Mouse (Mus musculus) layer of hippocampus, adult 9-11 months (tissue): Measurements from ENCODE around the gene Prr36.

Experiments
- DNase-seq: peaks from one replicate; pipeline ENCODE4 v3.0.0; 2022

Gene Prr36

DNA sequence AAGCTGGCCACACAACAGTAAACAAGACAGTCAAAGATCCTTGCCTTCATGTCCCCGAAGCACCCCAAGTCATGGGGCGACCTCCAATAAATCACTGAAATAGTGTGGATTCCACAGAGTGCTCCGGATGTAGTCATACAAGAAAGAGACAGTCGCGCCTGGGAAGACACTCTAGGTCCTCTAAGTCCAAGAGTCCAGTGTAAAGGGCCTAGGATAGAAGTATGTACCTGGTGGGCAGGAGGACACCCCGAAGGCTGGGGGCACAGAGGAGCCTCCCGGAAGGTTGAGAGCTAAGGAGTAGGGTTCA is 23.7 kb downstream of the Prr36 start:
- DNase-seq, result no peak

DNA sequence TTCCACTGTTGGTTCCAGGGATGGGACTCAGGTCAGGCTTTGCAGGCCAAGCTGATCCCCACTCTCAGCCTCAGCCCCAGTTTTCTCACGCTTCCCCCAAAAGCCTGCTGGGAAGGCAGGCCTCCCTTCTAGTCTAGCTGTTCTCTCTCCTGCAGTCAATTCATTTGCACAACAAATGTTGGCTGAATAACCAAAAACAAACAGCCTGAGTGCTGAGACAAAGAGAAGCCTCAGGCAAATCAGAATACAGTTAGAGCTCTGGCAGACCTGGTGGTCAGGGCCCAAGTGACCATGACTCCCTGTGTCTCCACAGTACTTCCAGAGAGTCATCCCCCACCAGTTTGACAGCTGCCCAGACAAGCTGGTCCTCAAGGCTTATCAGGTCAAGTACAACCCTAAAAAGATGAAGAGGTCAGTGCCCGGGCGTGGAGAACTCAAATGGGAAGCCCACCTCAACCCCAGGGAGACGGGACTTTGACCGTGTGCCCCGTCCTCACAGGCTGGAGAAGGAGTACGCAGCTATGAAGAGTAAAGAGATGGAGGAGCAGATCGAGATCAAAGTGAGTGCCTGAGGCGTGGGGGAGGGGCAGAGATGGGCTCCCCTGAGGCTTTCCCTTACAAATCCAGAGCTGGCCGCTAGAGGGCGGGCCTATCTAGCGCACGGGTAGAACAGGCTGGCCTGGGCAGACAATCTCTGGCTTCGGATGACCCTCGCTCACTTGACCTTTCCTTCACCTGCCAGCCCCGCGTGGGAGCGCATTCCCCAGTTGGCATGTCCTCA is 24.3 kb downstream of the Prr36 start:
- DNase-seq, result peak; percentile 88

- peak; percentile 87 for DNase-seq
Measured at GRCm38 (mm10) chr8:4192305-4192704, 25.0 kb downstream of the Prr36 start.

DNA sequence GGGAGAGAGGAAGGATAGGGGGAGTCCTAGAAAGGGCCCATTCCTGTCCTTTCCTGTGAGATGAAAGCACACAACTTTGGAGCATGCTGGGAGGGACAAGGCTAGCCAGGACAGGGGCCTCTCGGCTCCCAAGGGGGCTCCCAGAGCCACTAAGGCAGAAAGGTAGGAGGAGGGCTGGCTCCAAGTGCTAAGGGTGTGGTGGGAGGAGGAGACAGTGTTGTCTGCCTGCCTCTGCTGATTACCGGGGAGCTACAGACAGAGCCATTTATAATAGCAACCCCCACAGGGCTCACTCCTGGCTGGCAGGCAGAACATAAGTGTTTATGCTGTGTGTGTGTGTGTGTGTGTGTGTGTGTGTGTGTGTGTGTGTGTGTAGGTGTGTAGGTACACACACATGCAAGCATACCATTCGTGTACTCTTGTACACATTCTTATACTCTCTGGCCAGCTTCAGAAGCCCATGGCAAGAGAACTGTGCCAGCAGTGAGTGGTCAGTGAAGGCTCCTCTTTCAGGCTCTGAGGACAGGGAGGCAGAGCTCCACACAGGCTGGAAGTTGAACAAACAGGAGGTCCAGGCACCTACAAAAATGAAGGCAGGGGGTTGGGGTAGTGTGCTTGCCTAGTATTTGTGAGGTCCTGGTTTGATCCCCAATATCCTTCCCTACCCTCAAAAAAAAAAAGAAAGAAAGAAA is 28.1 kb downstream of the Prr36 start:
- DNase-seq, result no peak

DNA sequence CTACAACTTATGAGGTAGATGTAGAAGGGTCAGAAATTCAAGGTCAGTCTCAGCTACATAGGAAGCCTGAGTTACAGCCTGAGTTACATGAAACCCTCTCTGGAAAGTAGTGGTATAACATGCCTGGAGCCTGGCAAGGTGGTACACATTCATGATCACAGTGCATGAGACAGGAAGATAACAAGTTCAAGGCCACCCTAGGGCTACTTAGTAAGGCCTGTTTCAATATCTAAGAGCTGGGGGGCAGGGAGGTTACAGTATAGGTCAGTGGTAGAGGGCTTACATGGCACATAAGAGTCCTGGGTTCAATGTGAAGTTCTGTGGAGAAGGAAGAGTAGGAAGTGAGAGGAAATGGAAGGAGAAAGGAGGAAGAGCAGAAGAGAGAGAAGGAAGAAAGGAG is 28.7 kb downstream of the Prr36 start:
- no peak for DNase-seq

DNA sequence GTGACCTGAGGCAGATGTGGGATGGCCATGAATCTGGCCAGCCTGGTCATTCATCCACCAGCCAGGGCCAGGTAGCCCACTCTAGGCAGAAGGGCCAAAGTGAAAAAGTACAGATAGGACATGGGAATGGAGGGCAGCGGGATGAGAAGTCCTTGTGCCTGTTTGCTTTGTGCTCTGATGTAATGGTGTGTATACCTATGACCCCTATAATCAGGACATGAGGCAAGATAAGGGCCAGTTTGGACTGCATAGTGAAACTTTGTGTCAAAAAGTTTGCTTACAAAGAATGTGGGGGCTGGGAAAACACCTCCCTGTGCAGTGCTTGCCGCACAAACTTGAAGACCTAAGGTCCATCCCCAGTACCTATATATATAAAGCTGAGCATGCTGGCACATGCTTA is 31.1 kb downstream of the Prr36 start:
- DNase-seq, result no peak

GRCm38 (mm10) chr8:4183409-4183808 is 33.9 kb downstream of the Prr36 start:
- DNase-seq, result no peak

DNA sequence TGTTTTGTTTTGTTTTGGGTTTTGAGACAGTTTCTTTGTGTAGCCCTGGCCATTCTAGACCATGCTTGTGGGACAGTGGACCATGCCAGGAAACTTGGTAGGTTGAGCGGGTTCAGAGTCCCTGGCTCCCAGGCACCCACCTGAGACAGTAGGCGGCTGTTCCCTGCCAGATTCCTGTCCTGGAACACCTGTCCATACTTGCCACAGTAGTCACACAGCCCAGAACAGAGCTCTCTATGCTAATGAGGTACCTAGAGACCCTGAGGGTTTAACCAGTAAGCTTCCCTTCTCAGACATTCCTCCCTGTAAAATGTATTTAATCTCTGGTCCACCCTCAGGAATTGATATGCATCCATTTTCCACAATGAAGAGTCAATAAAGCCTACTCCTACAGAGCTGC is 43.2 kb downstream of the Prr36 start:
- no peak for DNase-seq

DNA sequence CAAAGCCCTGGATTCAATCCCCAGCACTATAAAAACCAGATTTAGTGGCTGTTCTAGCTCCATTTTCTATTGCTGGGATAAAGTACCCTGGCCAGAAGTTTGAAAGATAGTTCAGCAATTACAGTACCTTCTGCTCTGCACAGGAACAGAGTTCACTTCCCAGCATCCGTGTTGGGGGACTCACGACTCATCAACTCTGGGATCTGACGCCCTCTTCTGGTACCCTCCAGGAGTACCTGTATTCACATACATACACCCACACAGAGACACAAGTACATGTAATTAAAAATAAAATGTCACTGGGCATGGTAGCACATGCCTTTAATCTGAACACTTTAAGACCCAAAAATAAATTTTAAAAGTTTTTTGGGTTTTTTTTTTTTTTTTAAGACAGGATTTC is 44.8 kb downstream of the Prr36 start:
- no peak for DNase-seq

GRCm38 (mm10) chr8:4167918-4168317 is 49.3 kb downstream of the Prr36 start:
- no peak for DNase-seq

DNA sequence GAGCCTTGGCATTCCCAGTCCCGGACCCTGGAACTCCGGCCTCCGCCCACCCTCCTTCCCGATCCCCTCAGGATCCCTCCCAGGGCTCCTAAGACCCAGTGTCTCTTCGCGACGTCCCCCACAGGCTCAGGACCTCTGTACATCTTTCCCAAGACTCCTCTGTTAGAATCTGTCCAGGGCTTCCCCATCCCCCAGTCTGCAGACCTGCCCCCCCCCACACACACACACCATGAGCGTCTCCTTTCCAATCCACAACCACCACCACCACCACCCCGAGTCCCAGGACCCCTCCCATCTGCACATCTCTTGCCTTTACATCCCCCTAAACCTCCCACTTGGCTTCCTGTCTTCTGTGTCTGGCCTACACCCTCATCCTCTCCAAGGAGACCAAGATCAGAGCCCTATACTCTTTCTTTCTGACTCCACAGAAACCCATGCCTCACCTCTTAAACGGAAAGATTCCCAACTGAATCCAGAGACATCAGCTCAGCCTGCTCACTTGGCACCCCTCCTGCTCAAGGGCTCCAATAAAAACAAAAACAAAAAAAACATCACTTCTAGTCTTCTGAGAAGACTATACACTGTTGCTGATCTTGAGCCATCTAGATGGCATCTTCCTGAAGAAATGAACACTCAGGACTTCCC is 50.3 kb downstream of the Prr36 start:
- DNase-seq, result no peak

DNA sequence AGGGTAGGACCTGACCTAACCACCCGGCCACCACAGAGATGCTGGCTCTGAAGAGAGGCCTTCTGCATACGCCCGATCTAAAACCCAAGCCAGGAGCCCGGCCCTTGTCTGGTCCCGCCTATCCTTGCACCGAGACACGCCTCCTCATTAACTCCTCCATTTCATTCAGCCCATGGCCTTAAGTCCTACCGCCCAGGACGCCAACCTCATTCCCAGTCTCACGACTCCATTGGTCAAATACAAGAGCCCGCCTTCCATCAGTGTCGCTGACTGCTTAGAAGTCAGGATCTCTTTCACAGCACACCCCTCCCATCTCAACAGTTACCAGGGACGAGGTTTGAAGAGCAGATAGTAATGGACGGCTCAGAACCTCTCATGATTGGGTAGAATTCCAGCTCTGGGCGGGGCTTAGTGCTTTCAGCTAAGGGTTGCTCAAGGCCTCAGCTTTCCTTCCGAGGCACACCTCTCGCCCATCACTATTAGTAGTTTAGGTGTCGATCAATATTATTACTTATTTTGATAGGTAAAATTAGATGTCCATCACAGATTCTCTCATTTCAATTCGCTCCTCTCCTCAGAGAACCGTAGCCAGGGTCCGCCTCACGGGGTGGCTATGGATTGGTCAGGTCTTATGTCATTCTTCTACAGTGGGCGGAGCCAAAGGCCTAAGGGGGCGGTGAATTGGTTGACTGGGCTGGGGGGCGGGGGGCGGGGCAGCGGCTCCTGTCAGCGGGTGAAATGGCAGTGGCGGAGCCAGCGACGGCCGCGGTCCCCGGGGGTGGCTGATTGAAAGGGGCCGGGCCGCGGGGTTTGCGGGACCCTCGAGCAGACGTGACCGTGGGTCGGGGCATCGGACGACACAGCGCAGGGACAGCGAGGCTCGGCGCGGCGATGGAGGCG is 51.2 kb downstream of the Prr36 start, which contains the start of gene Evi5l:
Gene Evi5l, plus strand, starts transcription at position 716 of the 900 bp plus-strand sequence.
- DNase-seq, result peak; percentile 100

DNA sequence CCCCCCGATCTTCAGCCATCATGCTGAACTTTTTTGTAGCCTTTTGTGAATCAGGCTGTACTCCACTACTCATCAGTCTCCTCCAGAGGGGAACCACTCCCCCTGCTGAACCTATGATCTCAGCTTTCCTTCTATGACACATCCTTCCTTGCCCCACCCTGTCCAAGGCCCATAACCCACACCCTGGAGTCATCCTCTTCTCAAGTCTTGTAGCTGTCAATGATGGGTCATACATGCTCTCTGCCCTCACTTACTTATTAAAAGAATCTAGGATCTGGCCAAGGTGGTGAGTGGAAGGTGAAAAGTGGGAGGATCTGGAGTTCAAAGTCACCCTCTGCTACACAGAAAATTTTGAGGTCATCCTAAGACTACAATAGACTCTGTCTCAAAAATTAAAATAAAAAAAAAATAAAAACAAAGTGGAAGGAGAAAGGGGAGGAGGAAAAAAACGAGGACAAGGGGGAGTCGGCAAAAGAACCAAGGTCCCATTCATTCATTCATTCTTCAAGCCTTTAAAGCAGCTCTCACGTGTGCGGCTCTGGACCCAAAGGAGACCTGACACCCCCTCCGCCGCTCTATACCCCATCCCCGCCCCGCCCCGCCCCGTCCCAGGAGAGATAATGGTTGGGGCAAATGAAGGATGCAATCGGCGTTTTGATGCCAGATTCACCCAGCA is 51.9 kb downstream of the Prr36 start:
- peak; percentile 17 for DNase-seq

GRCm38 (mm10) chr8:4162786-4163185 is 54.5 kb downstream of the Prr36 start:
- DNase-seq, result no peak
